Mouse (Mus musculus): ENCODE data around the gene Evl. TPM values are rescaled to one million over a fixed set of nuclear protein-coding genes. Genes with fewer than 3 reads are reported as not detected.
A peak's percentile ranks its signal among the peaks of the same experiment; 100 is the strongest.

Evl gene
- polyA plus RNA-seq, 1 experiment from 2014 or later, result 119 TPM

DNA sequence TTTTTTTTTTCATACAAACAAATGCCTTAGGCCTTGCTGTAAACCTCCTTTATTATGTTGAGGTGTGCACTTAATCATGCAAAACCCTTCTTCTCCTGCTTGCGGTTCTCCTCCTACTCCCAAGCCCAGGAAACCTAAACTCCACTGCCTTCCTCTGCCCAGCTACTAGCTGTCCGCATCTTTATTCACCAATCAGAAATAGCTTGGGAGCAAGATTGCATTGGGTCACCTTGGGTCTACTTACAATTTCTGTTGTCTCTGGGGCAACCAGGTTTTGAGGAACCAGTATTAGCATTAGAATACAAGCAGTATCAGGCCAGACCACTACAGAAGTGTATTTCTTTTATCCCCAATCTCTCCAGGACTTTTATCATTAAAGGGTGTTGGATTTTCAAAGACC is 179.9 kb downstream of the Evl start:
- WGBS, result 92% methylated on average over 2 of the region's 2 CpGs
- Histone ChIP-seq H3K9ac (ENCODE audit: low read length) (no peak overlapping the region), H3K4me2 (no peak overlapping the region), H3K9me3 (ENCODE audit: control insufficient read depth, low read length) (no peaks in the 10 kb centered on the region), H3K36me3 (ENCODE audit: control insufficient read depth, insufficient read depth, low read length) (no peaks in the 10 kb centered on the region), H3K27me3 (ENCODE audit: control insufficient read depth, insufficient read depth, low read length) (no peaks in the 10 kb centered on the region), H3K4me3 (ENCODE audit: low read depth, low read length) (no peak overlapping the region), H3K4me1 (ENCODE audit: control insufficient read depth, insufficient read depth, low read length) (no peaks in the 10 kb centered on the region), H3K27ac (ENCODE audit: low read depth, low read length) (no peak overlapping the region)
- no peak for DNase-seq (ENCODE audit: low spot score, missing footprints)
- no peak for ATAC-seq (ENCODE audit: low FRiP score)

DNA sequence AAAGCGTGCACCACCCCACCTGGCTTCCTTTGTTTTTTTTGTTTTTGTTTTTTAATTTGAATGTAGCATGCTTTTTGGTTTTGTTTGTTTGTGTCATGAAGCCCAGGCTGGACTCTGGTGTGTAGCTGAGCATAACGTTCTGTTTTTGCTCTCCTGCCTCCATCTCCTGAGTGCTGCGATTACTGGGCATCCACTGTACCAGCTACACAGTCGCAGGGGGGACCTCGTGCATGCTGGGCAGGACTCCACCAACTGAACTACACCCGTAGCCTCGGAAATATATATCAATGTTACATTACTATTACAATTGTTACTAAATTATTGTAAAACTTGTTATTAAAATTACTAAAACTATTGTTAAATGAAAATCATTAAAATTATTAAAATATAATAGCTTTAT is 183.3 kb downstream of the Evl start:
- DNase-seq (ENCODE audit: low spot score, missing footprints), result no peak
- Histone ChIP-seq H3K9ac (ENCODE audit: low read length) (no peak overlapping the region), H3K4me3 (ENCODE audit: low read depth, low read length) (no peak overlapping the region), H3K27me3 (ENCODE audit: control insufficient read depth, insufficient read depth, low read length) (no peaks in the 10 kb centered on the region), H3K4me2 (no peak overlapping the region), H3K9me3 (ENCODE audit: control insufficient read depth, low read length) (no peaks in the 10 kb centered on the region), H3K27ac (ENCODE audit: low read depth, low read length) (no peak overlapping the region), H3K36me3 (ENCODE audit: control insufficient read depth, insufficient read depth, low read length) (no peaks in the 10 kb centered on the region), H3K4me1 (ENCODE audit: control insufficient read depth, insufficient read depth, low read length) (no peaks in the 10 kb centered on the region)
- WGBS, result 95% methylated on average over 7 of the region's 7 CpGs
- no peak for ATAC-seq (ENCODE audit: low FRiP score)

MicroRNA genes within 50 kb of the gene (microRNA counts, 519-probe panel; counts per million panel counts)
- 5,406 counts per million, percentile 68 among the panel's probes with 10 or more counts for microRNA mmu-miR-342-3p
- microRNA mmu-miR-342-5p, result not detected

Small RNA genes lying within 50 kb of the gene (microRNA-seq; reads per million reads assigned to microRNA genes)
- gene Gm23872, result not detected
- 5,464 reads per million, percentile 91 among the genes with 10 or more reads in this experiment for gene Mir342

Other genes with a start within 250 kb of the Evl start
- 2.7 and 3.5 TPM in 2 replicates for gene Hhipl1, start 248.4 kb upstream of the Evl start, polyA plus RNA-seq (2014; fragmentation: Nextera tagmentation; extraction: Ambion mirVana)
- gene Cyp46a1, start 220.3 kb upstream of the Evl start, polyA plus RNA-seq (2014; fragmentation: Nextera tagmentation; extraction: Ambion mirVana), result 8.6 and 10.2 TPM in 2 replicates
- 108 and 111 TPM in 2 replicates for gene Eml1, start 183.8 kb upstream of the Evl start, polyA plus RNA-seq (2014; fragmentation: Nextera tagmentation; extraction: Ambion mirVana)
- gene Degs2, start 147.6 kb downstream of the Evl start, polyA plus RNA-seq (2014; fragmentation: Nextera tagmentation; extraction: Ambion mirVana), result 1.0 TPM in 2 replicates
- 19.0 and 19.5 TPM in 2 replicates for gene Yy1, start 238.3 kb downstream of the Evl start, polyA plus RNA-seq (2014; fragmentation: Nextera tagmentation; extraction: Ambion mirVana)